Mouse (Mus musculus): Measurements from ENCODE around the gene Sowaha.

- TF ChIP-seq EP300 (IDR thresholded peaks at IDR 0.05; ENCODE audit: insufficient read depth, low read depth, low read length) (no peak), CTCF (IDR thresholded peaks at IDR 0.05; ENCODE audit: low read depth, low read length) (no peak)
Measured at GRCm38 (mm10) chr11:53508591-53508990, 28.5 kb upstream of the Sowaha start.
